Mouse (Mus musculus) neural tube, embryonic 14.5 days (tissue): ENCODE results near the gene Rad21l. TPM values are rescaled to one million over a fixed set of nuclear protein-coding genes. Genes with fewer than 3 reads are reported as not detected.
A peak's percentile ranks its signal among the peaks of the same experiment; 100 is the strongest.

Experiments used
- ATAC-seq: fragments of 200-750 bp; cut with Nextera tagmentation; 2 replicates; pipeline ENCODE4 v1.8.0; 2017; ENCODE audit warnings: low read depth, mild to moderate bottlenecking, moderate TSS enrichment, moderate library complexity
- H3K27ac ChIP-seq: fragments of 300-500 bp; sonication (generic); 2 replicates; pipeline ENCODE4 v1.5.1; 2014; ENCODE audit warnings: low read depth, mild to moderate bottlenecking, control low read depth, low read length, moderate library complexity, mixed read lengths
- H3K27me3 ChIP-seq: fragments of 300-500 bp; sonication (generic); 2 replicates; pipeline ENCODE4 v1.6.1; 2014; ENCODE audit warnings: low read length; ENCODE audit not compliant: control insufficient read depth, insufficient read depth
- H3K36me3 ChIP-seq: fragments of 300-500 bp; sonication (generic); 2 replicates; pipeline ENCODE4 v1.6.1; 2014; ENCODE audit warnings: low read length, mixed read lengths; ENCODE audit not compliant: control insufficient read depth, insufficient read depth
- H3K4me1 ChIP-seq: fragments of 300-500 bp; sonication (generic); 2 replicates; pipeline ENCODE4 v1.6.1; 2014; ENCODE audit warnings: low read length; ENCODE audit not compliant: control insufficient read depth, insufficient read depth
- H3K4me2 ChIP-seq: fragments of 300-500 bp; sonication (generic); 2 replicates; pipeline ENCODE4 v1.6.1; 2014; ENCODE audit warnings: mild to moderate bottlenecking, low read depth, low read length, control low read depth
- H3K4me3 ChIP-seq: fragments of 300-500 bp; sonication (generic); 2 replicates; pipeline ENCODE4 v1.5.1; 2014; ENCODE audit warnings: low read depth, low read length, control low read depth, mixed read lengths
- H3K9ac ChIP-seq: fragments of 300-500 bp; sonication (generic); replicated peaks from 2 replicates; pipeline ENCODE4 v1.6.1; 2014; ENCODE audit warnings: low read depth, mild to moderate bottlenecking, control low read depth, low read length, mixed read lengths
- H3K9me3 ChIP-seq: fragments of 300-500 bp; sonication (generic); 2 replicates; pipeline ENCODE4 v1.6.1; 2016; ENCODE audit warnings: low read length; ENCODE audit not compliant: control insufficient read depth
- WGBS: fragments of 180-500 bp; shearing (Covaris S2); extraction: QIAGEN DNeasy Blood & Tissue Kit; methylation state at CpG from one replicate; pipeline ENCODE4 v1.1.7; 2014; 5-methylcytosine and 5-hydroxymethylcytosine counted together
- polyA plus RNA-seq: library from polyadenylated mRNA; unstranded; fragments of >200 nt; fragmentation: Nextera tagmentation; extraction: Ambion mirVana; gene quantifications from 2 replicates; pipeline ENCODE4 v1.2.1, GENCODE M21; 2014

The Rad21l gene
- polyA plus RNA-seq, 1 experiment from 2014 or later, result 0.40 TPM

- ATAC-seq, result peak; percentile 86
- Histone ChIP-seq H3K27ac (no peak overlapping the region), H3K9me3 (no peaks in the 10 kb centered on the region), H3K4me3 (no peak overlapping the region), H3K9ac (no peak overlapping the region), H3K27me3 (no peaks in the 10 kb centered on the region), H3K4me1 (no peaks in the 10 kb centered on the region), H3K4me2 (no peak overlapping the region), H3K36me3 (no peaks in the 10 kb centered on the region)
- WGBS, result 55% methylated on average over 3 of the region's 3 CpGs
Measured at GRCm38 (mm10) chr2:151682357-151682756, 14.0 kb upstream of the Rad21l start.

GRCm38 (mm10) chr2:151676234-151676633 is 7.9 kb upstream of the Rad21l start:
- H3K36me3 ChIP-seq, result no peaks in the 10 kb centered on the region
- 65% methylated on average over 2 of the region's 2 CpGs for WGBS
- no peak overlapping the region for H3K9ac ChIP-seq
- H3K27ac ChIP-seq, result no peak overlapping the region
- H3K4me1 ChIP-seq, result no peaks in the 10 kb centered on the region
- H3K27me3 ChIP-seq, result no peaks in the 10 kb centered on the region
- no peak for ATAC-seq
- H3K4me2 ChIP-seq, result no peak overlapping the region
- no peak overlapping the region for H3K4me3 ChIP-seq
- H3K9me3 ChIP-seq, result no peaks in the 10 kb centered on the region

GRCm38 (mm10) chr2:151670968-151671329 is 2.6 kb upstream of the Rad21l start:
- no peak overlapping the region for H3K9ac ChIP-seq
- H3K4me1 ChIP-seq, result no peaks in the 10 kb centered on the region
- H3K36me3 ChIP-seq, result no peaks in the 10 kb centered on the region
- no peak overlapping the region for H3K27ac ChIP-seq
- no peak overlapping the region for H3K4me2 ChIP-seq
- 50% methylated on average over 1 of the region's 1 CpGs for WGBS
- no peak overlapping the region for H3K4me3 ChIP-seq
- H3K9me3 ChIP-seq, result no peaks in the 10 kb centered on the region
- peak; percentile 38 for ATAC-seq
- H3K27me3 ChIP-seq, result no peaks in the 10 kb centered on the region

GRCm38 (mm10) chr2:151670026-151670967 is 2.0 kb upstream of the Rad21l start:
- H3K4me2 ChIP-seq, result peak overlapping the region; percentile 29; the same call in 1 of the 2 replicates
- 0 out of 2 replicates have a peak overlapping the region, but pooled peaks have one; percentile 7 for H3K9ac ChIP-seq
- peak overlapping the region; percentile 9; the same call in 1 of the 2 replicates for H3K4me3 ChIP-seq
- H3K4me1 ChIP-seq, result no peaks in the 10 kb centered on the region
- WGBS, result 34% methylated on average over 47 of the region's 48 CpGs
- H3K27ac ChIP-seq, result no peak overlapping the region
- H3K36me3 ChIP-seq, result no peaks in the 10 kb centered on the region
- H3K27me3 ChIP-seq, result no peaks in the 10 kb centered on the region
- H3K9me3 ChIP-seq, result no peaks in the 10 kb centered on the region
- ATAC-seq, result peak; percentile 75

- WGBS, result 72% methylated on average over 1 of the region's 1 CpGs
Measured at GRCm38 (mm10) chr2:151652053-151652452, 16.3 kb downstream of the Rad21l start.

GRCm38 (mm10) chr2:151636015-151636402 is 32.3 kb downstream of the Rad21l start:
- Histone ChIP-seq H3K4me1 (peaks cover 5% of the 10 kb centered on the region; the same call in 1 of the 2 replicates), H3K27me3 (no peaks in the 10 kb centered on the region), H3K9me3 (no peaks in the 10 kb centered on the region), H3K27ac (no peak overlapping the region), H3K9ac (no peak overlapping the region), H3K36me3 (no peaks in the 10 kb centered on the region), H3K4me2 (no peak overlapping the region), H3K4me3 (no peak overlapping the region)
- WGBS, result 75% methylated on average over 2 of the region's 2 CpGs
- ATAC-seq, result no peak

More at GRCm38 (mm10) chr2:151652053-151652452, 16.3 kb downstream of the Rad21l start:
- no peak for ATAC-seq
- H3K4me2 ChIP-seq, result no peak overlapping the region
- H3K4me3 ChIP-seq, result no peak overlapping the region
- H3K9ac ChIP-seq, result no peak overlapping the region
- no peaks in the 10 kb centered on the region for H3K4me1 ChIP-seq
- no peak overlapping the region for H3K27ac ChIP-seq
- H3K36me3 ChIP-seq, result no peaks in the 10 kb centered on the region
- no peaks in the 10 kb centered on the region for H3K27me3 ChIP-seq
- no peaks in the 10 kb centered on the region for H3K9me3 ChIP-seq

- ATAC-seq, result no peak
- H3K4me2 ChIP-seq, result no peak overlapping the region
- WGBS, result 64% methylated on average over 9 of the region's 9 CpGs
Measured at GRCm38 (mm10) chr2:151635362-151636014, 32.8 kb downstream of the Rad21l start.

GRCm38 (mm10) chr2:151634903-151635302 is 33.4 kb downstream of the Rad21l start:
- no peak for ATAC-seq
- peaks cover 12% of the 10 kb centered on the region; the same call in 1 of the 2 replicates for H3K4me1 ChIP-seq
- H3K27ac ChIP-seq, result no peak overlapping the region
- H3K9ac ChIP-seq, result no peak overlapping the region
- H3K27me3 ChIP-seq, result no peaks in the 10 kb centered on the region
- no peaks in the 10 kb centered on the region for H3K36me3 ChIP-seq
- no peak overlapping the region for H3K4me3 ChIP-seq
- no peak overlapping the region for H3K4me2 ChIP-seq
- WGBS, result 42% methylated on average over 2 of the region's 2 CpGs
- no peaks in the 10 kb centered on the region for H3K9me3 ChIP-seq

More at GRCm38 (mm10) chr2:151635362-151636014, 32.8 kb downstream of the Rad21l start:
- H3K27me3 ChIP-seq, result no peaks in the 10 kb centered on the region
- H3K27ac ChIP-seq, result no peak overlapping the region
- no peaks in the 10 kb centered on the region for H3K9me3 ChIP-seq
- H3K4me3 ChIP-seq, result no peak overlapping the region
- H3K4me1 ChIP-seq, result peaks cover 9% of the 10 kb centered on the region; the same call in 1 of the 2 replicates
- H3K36me3 ChIP-seq, result no peaks in the 10 kb centered on the region
- H3K9ac ChIP-seq, result no peak overlapping the region

GRCm38 (mm10) chr2:151632982-151633381 is 35.4 kb downstream of the Rad21l start:
- Histone ChIP-seq H3K4me1 (peaks cover 12% of the 10 kb centered on the region; the same call in 1 of the 2 replicates), H3K9ac (no peak overlapping the region), H3K4me3 (peak overlapping the region; percentile 86; the same call in 1 of the 2 replicates), H3K36me3 (no peaks in the 10 kb centered on the region), H3K27me3 (no peaks in the 10 kb centered on the region), H3K27ac (no peak overlapping the region), H3K9me3 (no peaks in the 10 kb centered on the region), H3K4me2 (peak overlapping the region; percentile 41)
- no peak for ATAC-seq
- 42% methylated on average over 5 of the region's 5 CpGs for WGBS
